Mouse (Mus musculus) kidney, postnatal 0 days (tissue): Measurements from ENCODE around the gene Hoxc9. TPM values are rescaled to one million over a fixed set of nuclear protein-coding genes. Genes with fewer than 3 reads are reported as not detected.
A peak's percentile ranks its signal among the peaks of the same experiment; 100 is the strongest.

Experiments
- ATAC-seq: fragments of 200-750 bp; cut with Nextera tagmentation; replicated peaks from 2 replicates; pipeline ENCODE4 v1.8.0; 2017; ENCODE audit warnings: low read depth, moderate number of reproducible peaks, moderate TSS enrichment, moderate library complexity; ENCODE audit not compliant: low FRiP score
- DNase-seq: peaks from one replicate; pipeline ENCODE4 v3.0.0-alpha.2; 2016; ENCODE audit warnings: low spot score
- H3K27ac ChIP-seq: fragments of 300-500 bp; sonication (generic); 2 replicates; pipeline ENCODE4 v1.5.1; 2014; ENCODE audit warnings: mild to moderate bottlenecking
- H3K27me3 ChIP-seq: fragments of 300-500 bp; sonication (generic); 2 replicates; pipeline ENCODE4 v1.6.1; 2014; ENCODE audit warnings: low read length, mixed read lengths; ENCODE audit not compliant: insufficient read depth
- H3K36me3 ChIP-seq: fragments of 300-500 bp; sonication (generic); 2 replicates; pipeline ENCODE4 v1.6.1; 2014; ENCODE audit warnings: low read length, mixed read lengths; ENCODE audit not compliant: insufficient read depth
- H3K4me1 ChIP-seq: fragments of 300-500 bp; sonication (generic); replicated peaks from 2 replicates; pipeline ENCODE4 v1.6.1; 2014; ENCODE audit warnings: antibody characterized with exemption, low read length, mixed read lengths; ENCODE audit not compliant: insufficient read depth
- H3K4me2 ChIP-seq: fragments of 300-500 bp; sonication (generic); 2 replicates; pipeline ENCODE4 v1.6.1; 2014; ENCODE audit warnings: mild to moderate bottlenecking, low read length, moderate library complexity, mixed read lengths
- H3K4me3 ChIP-seq: fragments of 300-500 bp; sonication (generic); replicated peaks from 2 replicates; pipeline ENCODE4 v1.5.1; 2014; ENCODE audit warnings: low read depth, low read length
- H3K9ac ChIP-seq: fragments of 300-500 bp; sonication (generic); 2 replicates; pipeline ENCODE4 v1.6.1; 2014; ENCODE audit warnings: low read depth, low read length
- H3K9me3 ChIP-seq: fragments of 300-500 bp; sonication (generic); replicated peaks from 2 replicates; pipeline ENCODE4 v1.6.1; 2016; ENCODE audit warnings: low read length, inconsistent platforms, mixed read lengths
- CTCF ChIP-seq: IDR thresholded peaks from 2 replicates; pipeline ENCODE4 v1.5.1; 2016; ENCODE audit warnings: antibody characterized with exemption, low read depth, mild to moderate bottlenecking, moderate library complexity
- WGBS: fragments of 180-500 bp; shearing (Covaris S2); extraction: QIAGEN DNeasy Blood & Tissue Kit; methylation state at CpG from one replicate; pipeline ENCODE4 v1.1.7; 2014; 5-methylcytosine and 5-hydroxymethylcytosine counted together
- polyA plus RNA-seq: library from polyadenylated mRNA; unstranded; fragments of >200 nt; fragmentation: Nextera tagmentation; extraction: Ambion mirVana; gene quantifications from 2 replicates; pipeline ENCODE4 v1.2.1, GENCODE M21; 2015

The Hoxc9 gene
- polyA plus RNA-seq, 1 experiment from 2014 or later = 12.4 TPM

DNA sequence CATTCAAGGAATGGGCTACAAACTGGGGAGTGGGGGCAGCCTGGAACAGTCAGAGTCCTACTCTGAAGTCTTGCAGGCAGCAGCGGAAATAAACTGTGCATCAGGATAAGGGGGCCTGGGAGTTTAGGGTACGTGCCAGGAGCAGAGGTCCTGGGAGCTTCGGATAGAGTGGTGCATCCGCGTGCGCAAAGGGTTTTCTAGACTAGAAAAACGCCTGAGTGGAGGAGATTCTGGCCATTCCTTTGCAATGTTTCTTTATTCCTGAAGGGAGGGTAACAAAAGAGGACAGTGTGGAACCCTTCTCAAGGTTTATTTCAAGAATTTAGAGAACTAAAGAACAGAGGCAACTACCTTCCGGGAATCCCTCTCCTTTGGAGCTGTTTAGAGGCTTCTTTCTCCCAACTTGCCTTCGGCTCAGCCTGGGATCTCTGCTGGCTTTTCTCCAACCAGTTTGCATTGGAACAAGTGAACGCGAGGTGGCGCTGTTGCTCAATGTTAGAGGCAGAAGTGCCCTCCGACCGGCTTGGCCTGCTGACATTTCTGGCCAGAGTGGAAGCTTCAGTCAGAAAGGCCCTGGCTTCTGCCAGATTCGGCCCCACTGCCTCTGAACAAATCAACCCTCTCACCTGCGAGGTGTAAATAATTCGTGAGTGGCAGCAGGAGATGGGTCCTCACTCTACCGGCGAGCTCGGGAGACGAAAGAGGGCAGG is 11.0 kb downstream of the Hoxc9 start:
- H3K4me1 ChIP-seq = peaks cover 10% of the 10 kb centered on the region; the same call in 1 of the 2 replicates
- peak; percentile 96 for TF ChIP-seq CTCF
- H3K27ac ChIP-seq = peak overlapping the region; percentile 1; the same call in 1 of the 2 replicates
- ATAC-seq (0 out of 2 replicates have a peak, but pooled peaks have one; percentile 33), DNase-seq (peak; percentile 97)
- H3K27me3 ChIP-seq = no peaks in the 10 kb centered on the region
- H3K36me3 ChIP-seq = no peaks in the 10 kb centered on the region
- 0 out of 2 replicates have a peak overlapping the region, but pooled peaks have one; percentile 6 for H3K9ac ChIP-seq
- no peak overlapping the region for H3K4me3 ChIP-seq
- no peaks in the 10 kb centered on the region for H3K9me3 ChIP-seq
- 10% methylated on average over 21 of the region's 21 CpGs for WGBS
- no peak overlapping the region for H3K4me2 ChIP-seq

DNA sequence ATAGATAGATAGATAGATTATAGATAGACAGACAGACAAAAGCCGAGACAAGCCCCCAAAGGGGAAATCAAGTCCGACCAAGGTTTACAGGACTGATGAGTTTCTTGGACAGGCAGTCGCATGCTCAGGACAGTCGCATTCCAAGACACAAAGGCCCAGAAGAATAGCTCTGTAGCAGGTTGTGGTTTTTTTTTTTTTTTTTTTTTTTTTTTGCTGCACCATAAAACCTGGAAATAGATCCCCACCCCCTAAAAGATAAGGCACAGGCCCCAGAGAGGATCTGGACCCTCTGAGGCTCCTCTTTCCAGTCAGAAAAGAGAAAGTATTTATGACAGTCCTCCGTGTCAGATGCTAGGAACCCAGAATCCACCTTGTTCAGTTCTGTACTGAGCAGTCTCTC is 11.8 kb downstream of the Hoxc9 start:
- no peaks in the 10 kb centered on the region for H3K9me3 ChIP-seq
- H3K4me2 ChIP-seq = no peak overlapping the region
- peaks cover 11% of the 10 kb centered on the region; the same call in 1 of the 2 replicates for H3K4me1 ChIP-seq
- H3K36me3 ChIP-seq = no peaks in the 10 kb centered on the region
- no peak overlapping the region for H3K27ac ChIP-seq
- no peak for TF ChIP-seq CTCF
- H3K27me3 ChIP-seq = no peaks in the 10 kb centered on the region
- no peak overlapping the region for H3K9ac ChIP-seq
- 61% methylated on average over 5 of the region's 5 CpGs for WGBS
- DNase-seq = no peak
- H3K4me3 ChIP-seq = no peak overlapping the region
- no peak for ATAC-seq

GRCm38 (mm10) chr15:102990461-102991397 is 14.5 kb downstream of the Hoxc9 start, which contains the start of gene Hoxc8:
Hoxc8 (plus strand) TSS chr15:102990607.
- Histone ChIP-seq H3K4me3 (peak within 1 kb of the TSS; percentile 52), H3K4me1 (peaks cover 10% of the 10 kb centered on the region; the same call in 1 of the 2 replicates), H3K27ac (peak within 1 kb of the TSS; percentile 82; the same call in 1 of the 2 replicates), H3K4me2 (peak within 1 kb of the TSS; percentile 91), H3K9ac (peak within 1 kb of the TSS; percentile 72), H3K36me3 (no peaks in the 10 kb centered on the region), H3K9me3 (no peaks in the 10 kb centered on the region), H3K27me3 (no peaks in the 10 kb centered on the region)
- TF ChIP-seq CTCF = no peak
- ATAC-seq = 0 out of 2 replicates have a peak, but pooled peaks have one; percentile 21
- no peak for DNase-seq
- WGBS = 4% methylated on average over 64 of the region's 69 CpGs

DNA sequence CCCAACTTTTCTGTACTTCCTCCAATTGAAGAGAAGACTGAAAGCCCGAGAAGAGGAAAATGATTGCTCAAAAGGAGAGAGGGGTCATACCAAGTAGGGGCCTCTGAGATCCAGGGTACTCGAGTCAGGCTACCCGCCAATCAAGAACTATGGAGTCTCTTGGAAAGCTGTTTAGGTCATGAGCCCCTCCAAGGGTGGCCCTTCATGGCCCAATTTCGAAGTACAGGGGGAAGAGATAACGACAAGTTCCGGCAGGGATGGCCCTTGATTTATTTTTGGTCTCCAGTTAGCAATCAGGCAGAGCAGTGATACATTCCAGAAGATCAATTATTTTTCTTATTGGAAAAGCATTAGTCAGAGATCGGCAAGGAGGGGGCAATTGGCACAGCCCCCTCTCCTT is 15.5 kb downstream of the Hoxc9 start:
- H3K9me3 ChIP-seq = no peaks in the 10 kb centered on the region
- no peak for ATAC-seq
- H3K4me3 ChIP-seq = peak overlapping the region; percentile 52
- 20% methylated on average over 7 of the region's 7 CpGs for WGBS
- H3K4me2 ChIP-seq = peak overlapping the region; percentile 91
- peaks cover 10% of the 10 kb centered on the region; the same call in 1 of the 2 replicates for H3K4me1 ChIP-seq
- no peak for TF ChIP-seq CTCF
- no peaks in the 10 kb centered on the region for H3K36me3 ChIP-seq
- peak overlapping the region; percentile 72 for H3K9ac ChIP-seq
- no peak for DNase-seq
- peak overlapping the region; percentile 82; the same call in 1 of the 2 replicates for H3K27ac ChIP-seq
- H3K27me3 ChIP-seq = 0 out of 2 replicates have a peak, but pooled peaks cover 3% of the 10 kb centered on the region

DNA sequence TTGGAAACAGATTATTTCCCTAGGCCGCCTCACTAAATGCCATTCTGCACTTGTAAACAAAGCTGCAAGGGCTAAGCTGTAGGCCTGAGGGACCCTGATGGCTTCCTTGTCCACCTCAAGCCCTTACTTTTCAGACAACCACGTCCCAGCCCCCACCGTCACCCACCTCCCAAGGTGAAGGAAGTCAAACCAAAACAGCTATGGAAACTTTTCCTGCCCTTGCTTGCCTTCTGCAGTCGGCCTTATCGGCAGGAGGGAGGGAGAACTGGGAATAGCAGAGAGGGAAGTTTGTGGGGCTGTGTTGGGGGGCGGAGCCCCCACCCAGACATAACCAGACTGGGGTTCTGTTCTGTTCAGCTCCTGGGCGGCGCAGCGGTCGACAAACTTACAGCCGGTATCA is 16.0 kb downstream of the Hoxc9 start:
- DNase-seq (no peak), ATAC-seq (no peak)
- Histone ChIP-seq H3K9ac (peak overlapping the region; percentile 72), H3K4me2 (peak overlapping the region; percentile 91), H3K4me1 (peaks cover 10% of the 10 kb centered on the region; the same call in 1 of the 2 replicates), H3K27me3 (0 out of 2 replicates have a peak, but pooled peaks cover 3% of the 10 kb centered on the region), H3K27ac (peak overlapping the region; percentile 67), H3K4me3 (peak overlapping the region; percentile 52), H3K9me3 (no peaks in the 10 kb centered on the region), H3K36me3 (no peaks in the 10 kb centered on the region)
- 20% methylated on average over 11 of the region's 11 CpGs for WGBS
- no peak for TF ChIP-seq CTCF

DNA sequence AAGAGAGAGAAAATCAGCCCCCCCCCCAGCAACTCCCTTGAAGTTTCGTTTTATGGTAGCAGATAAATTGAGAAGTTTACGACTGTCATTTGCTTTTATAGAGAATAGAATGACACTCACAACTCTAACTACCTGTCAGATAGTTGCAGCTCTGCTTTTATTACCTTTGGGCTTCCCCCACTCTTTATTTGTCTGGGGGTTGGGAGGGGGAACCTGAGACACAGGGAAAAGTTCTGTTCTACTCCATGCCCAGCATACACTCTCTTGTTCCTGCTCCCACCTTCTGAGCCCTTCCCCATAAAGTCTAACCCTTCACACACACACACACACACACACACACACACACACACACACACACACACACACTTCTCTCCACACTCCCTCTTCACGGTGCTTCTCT is 16.6 kb downstream of the Hoxc9 start:
- Histone ChIP-seq H3K4me3 (peak overlapping the region; percentile 52), H3K4me1 (peaks cover 10% of the 10 kb centered on the region; the same call in 1 of the 2 replicates), H3K27ac (0 out of 2 replicates have a peak overlapping the region, but pooled peaks have one; percentile 67), H3K36me3 (no peaks in the 10 kb centered on the region), H3K9ac (no peak overlapping the region; the same call in 1 of the 2 replicates), H3K27me3 (0 out of 2 replicates have a peak, but pooled peaks cover 3% of the 10 kb centered on the region), H3K4me2 (peak overlapping the region; percentile 91), H3K9me3 (no peaks in the 10 kb centered on the region)
- WGBS = 17% methylated on average over 3 of the region's 3 CpGs
- DNase-seq (peak; percentile 84), ATAC-seq (no peak)
- no peak for TF ChIP-seq CTCF
